Mouse (Mus musculus) urinary bladder, adult 18-20 months (tissue): ENCODE data around the gene Wfdc6a.
A peak's percentile ranks its signal among the peaks of the same experiment; 100 is the strongest.

ENCODE experiments used
- DNase-seq, 2 experiments: peaks; one replicate each; pipeline ENCODE4 v3.0.0; 2022; ENCODE audit warnings: low spot score in 2 of 2, mixed read lengths in 2 of 2

Gene Wfdc6a

GRCm38 (mm10) chr2:164549963-164550894, 35.0 kb downstream of the Wfdc6a start:
- no peak for DNase-seq

GRCm38 (mm10) chr2:164549338-164549737, 35.9 kb downstream of the Wfdc6a start:
- DNase-seq: no peak

GRCm38 (mm10) chr2:164544454-164545097, 40.7 kb downstream of the Wfdc6a start:
- no peak for DNase-seq

GRCm38 (mm10) chr2:164543745-164544144, 41.5 kb downstream of the Wfdc6a start:
- DNase-seq: no peak

DNA sequence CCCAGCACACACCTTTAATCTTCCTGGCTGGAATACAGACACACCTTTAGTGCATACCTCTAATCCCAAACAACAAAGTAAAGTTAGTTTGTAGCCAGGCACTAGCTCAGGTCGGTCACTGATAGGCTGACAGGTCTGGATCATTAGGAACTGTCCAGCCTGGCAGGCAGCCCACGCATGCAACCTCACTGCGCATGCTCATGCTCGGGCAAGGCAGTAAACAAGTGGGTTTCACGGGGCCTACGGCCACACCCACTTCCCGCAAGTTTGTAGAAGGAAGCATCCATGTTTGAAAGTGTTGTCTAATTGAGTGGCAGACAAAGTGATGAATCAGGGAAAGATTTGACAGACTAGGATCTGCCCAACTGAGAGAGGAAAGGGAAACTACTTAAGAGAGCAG, 42.6 kb downstream of the Wfdc6a start:
- no peak for DNase-seq

GRCm38 (mm10) chr2:164542132-164542531, 43.1 kb downstream of the Wfdc6a start:
- no peak for DNase-seq

- no peak for DNase-seq
These were observed 44.4 kb downstream of the Wfdc6a start for GRCm38 (mm10) chr2:164540652-164541427.

- DNase-seq: no peak
These were observed 48.2 kb downstream of the Wfdc6a start for GRCm38 (mm10) chr2:164537003-164537402.

DNA sequence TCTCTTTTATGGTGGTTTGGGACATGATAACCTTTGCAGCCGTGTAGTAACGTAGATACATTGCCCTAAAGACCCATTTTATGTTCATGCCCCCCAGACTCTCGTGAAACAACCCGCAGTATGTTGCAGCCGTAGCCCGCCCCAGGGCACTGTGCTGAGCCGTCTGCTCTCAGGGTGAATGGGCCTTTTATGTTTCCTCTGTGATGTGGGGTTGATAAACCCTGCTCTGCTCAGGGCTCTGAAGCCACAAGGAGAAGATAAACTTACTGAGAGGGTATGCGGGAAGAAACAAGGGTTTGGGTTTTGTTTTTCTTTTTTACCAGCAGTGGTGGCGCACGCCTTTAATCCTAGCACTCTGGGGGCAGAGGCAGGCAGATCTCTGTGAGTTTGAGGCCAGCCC, 50.9 kb downstream of the Wfdc6a start:
- no peak for DNase-seq

- DNase-seq: peak; percentile 53 to 65
These were observed 54.1 kb downstream of the Wfdc6a start for GRCm38 (mm10) chr2:164531169-164531568.
